Mouse (Mus musculus): ENCODE results near the gene Vmn1r206. TPM values are rescaled to one million over a fixed set of nuclear protein-coding genes. Genes with fewer than 3 reads are reported as not detected.
"Not testable (repeated sequence)": the region's sequence is repeated elsewhere in the genome, so short reads cannot be mapped to it uniquely, and the experiment has no call there.

Vmn1r206 gene
- not detected in 2 replicates for polyA plus RNA-seq (2012)

GRCm38 (mm10) chr13:22624151-22624550 lies at the start of gene Vmn1r206:
Vmn1r206 (minus strand) TSS chr13:22624251.
- not testable (repeated sequence) for TF ChIP-seq GATA1 (IDR thresholded peaks at IDR 0.05; ENCODE audit: low read length)

- no peak for TF ChIP-seq GATA1 (IDR thresholded peaks at IDR 0.05; ENCODE audit: low read length)
Measured at GRCm38 (mm10) chr13:22592900-22593299, 31.2 kb downstream of the Vmn1r206 start, which contains the start of gene Vmn1r205. Vmn1r205 (minus strand) TSS chr13:22593000.

Other genes starting within 250 kb of the Vmn1r206 start
- gene Vmn1r199, start 244.4 kb downstream of the Vmn1r206 start, polyA plus RNA-seq (2012): not detected in 2 replicates
- gene Vmn1r200, start 233.9 kb downstream of the Vmn1r206 start, polyA plus RNA-seq (2012): not detected in 2 replicates
- gene Vmn1r201, start 152.3 kb downstream of the Vmn1r206 start, polyA plus RNA-seq (2012): not detected in 2 replicates
- gene Vmn1r202, start 118.9 kb downstream of the Vmn1r206 start, polyA plus RNA-seq (2012): not detected in 2 replicates
- not detected in 2 replicates for gene Vmn1r203, start 106.1 kb downstream of the Vmn1r206 start, polyA plus RNA-seq (2012)
- gene Vmn1r204, start 71.1 kb downstream of the Vmn1r206 start, polyA plus RNA-seq (2012): not detected in 2 replicates
- gene Vmn1r205, start 31.3 kb downstream of the Vmn1r206 start, polyA plus RNA-seq (2012): not detected in 2 replicates
- not detected in 2 replicates for gene Vmn1r207-ps, start 105.4 kb upstream of the Vmn1r206 start, polyA plus RNA-seq (2012)
- gene Vmn1r208, start 153.1 kb upstream of the Vmn1r206 start, polyA plus RNA-seq (2012): not detected in 2 replicates
- not detected in 2 replicates for gene Vmn1r209, start 185.4 kb upstream of the Vmn1r206 start, polyA plus RNA-seq (2012)
- gene Vmn1r210, start 207.1 kb upstream of the Vmn1r206 start, polyA plus RNA-seq (2012): not detected in 2 replicates
- gene Vmn1r211, start 233.3 kb upstream of the Vmn1r206 start, polyA plus RNA-seq (2012): not detected in 2 replicates

Measured in G1E-ER4 (cell line).